Mouse (Mus musculus) midbrain, embryonic 15.5 days (tissue): Measurements from ENCODE around the gene 1110017D15Rik. TPM values are rescaled to one million over a fixed set of nuclear protein-coding genes. Genes with fewer than 3 reads are reported as not detected.
A peak's percentile ranks its signal among the peaks of the same experiment; 100 is the strongest.

Source experiments
- ATAC-seq: fragments of 200-750 bp; cut with Nextera tagmentation; replicated peaks from 2 replicates; pipeline ENCODE4 v1.8.0; 2017; ENCODE audit warnings: moderate TSS enrichment
- H3K27ac ChIP-seq: fragments of 300-500 bp; sonication (generic); 2 replicates; pipeline ENCODE4 v1.5.1; 2015; ENCODE audit warnings: mild to moderate bottlenecking, inconsistent platforms
- H3K27me3 ChIP-seq: fragments of 300-500 bp; sonication (generic); replicated peaks from 2 replicates; pipeline ENCODE4 v1.6.1; 2015; ENCODE audit warnings: inconsistent platforms
- H3K36me3 ChIP-seq: fragments of 300-500 bp; sonication (generic); replicated peaks from 2 replicates; pipeline ENCODE4 v1.6.1; 2015; ENCODE audit warnings: inconsistent platforms
- H3K4me1 ChIP-seq: fragments of 300-500 bp; sonication (generic); 2 replicates; pipeline ENCODE4 v1.6.1; 2015; ENCODE audit warnings: inconsistent platforms
- H3K4me2 ChIP-seq: fragments of 300-500 bp; sonication (generic); 2 replicates; pipeline ENCODE4 v1.6.1; 2015; ENCODE audit warnings: inconsistent platforms, mild to moderate bottlenecking, moderate library complexity
- H3K4me3 ChIP-seq: fragments of 300-500 bp; sonication (generic); 2 replicates; pipeline ENCODE4 v1.5.1; 2015; ENCODE audit warnings: mild to moderate bottlenecking, inconsistent platforms
- H3K9ac ChIP-seq: fragments of 300-500 bp; sonication (generic); 2 replicates; pipeline ENCODE4 v1.6.1; 2015; ENCODE audit warnings: mild to moderate bottlenecking, inconsistent platforms
- H3K9me3 ChIP-seq: fragments of 300-500 bp; sonication (generic); 2 replicates; pipeline ENCODE4 v1.6.1; 2016; ENCODE audit warnings: inconsistent platforms
- WGBS: fragments of 180-500 bp; shearing (Covaris S2); methylation state at CpG from one replicate; pipeline ENCODE4 v1.1.7; 2015; ENCODE audit warnings: mixed read lengths; 5-methylcytosine and 5-hydroxymethylcytosine counted together
- polyA plus RNA-seq: library from polyadenylated mRNA; unstranded; fragments of >200 nt; fragmentation: Nextera tagmentation; extraction: Ambion mirVana; gene quantifications from 2 replicates; pipeline ENCODE4 v1.2.1, GENCODE M21; 2015

The 1110017D15Rik gene
- polyA plus RNA-seq, 1 experiment from 2014 or later = 15.5 TPM

- Histone ChIP-seq H3K4me1 (peaks cover 28% of the 10 kb centered on the region), H3K4me3 (peak overlapping the region; percentile 50), H3K36me3 (no peaks in the 10 kb centered on the region), H3K27me3 (0 out of 2 replicates have a peak, but pooled peaks cover 6% of the 10 kb centered on the region), H3K4me2 (peak overlapping the region; percentile 87), H3K9ac (peak overlapping the region; percentile 72), H3K27ac (peak overlapping the region; percentile 75), H3K9me3 (no peaks in the 10 kb centered on the region)
- peak; percentile 38 for ATAC-seq
- 3% methylated on average over 22 of the region's 22 CpGs for WGBS
Observed at GRCm38 (mm10) chr4:41507326-41507924, 9.7 kb downstream of the 1110017D15Rik start.

GRCm38 (mm10) chr4:41506906-41507305 is 10.2 kb downstream of the 1110017D15Rik start:
- H3K4me2 ChIP-seq = peak overlapping the region; percentile 87
- H3K9me3 ChIP-seq = no peaks in the 10 kb centered on the region
- H3K4me3 ChIP-seq = peak overlapping the region; percentile 50
- H3K4me1 ChIP-seq = peaks cover 33% of the 10 kb centered on the region
- 0% methylated on average over 29 of the region's 29 CpGs for WGBS
- H3K27ac ChIP-seq = peak overlapping the region; percentile 75
- no peaks in the 10 kb centered on the region for H3K36me3 ChIP-seq
- H3K9ac ChIP-seq = peak overlapping the region; percentile 72
- ATAC-seq = peak; percentile 75
- 0 out of 2 replicates have a peak, but pooled peaks cover 10% of the 10 kb centered on the region for H3K27me3 ChIP-seq

GRCm38 (mm10) chr4:41506156-41506555 is 11.0 kb downstream of the 1110017D15Rik start:
- Histone ChIP-seq H3K27me3 (peaks cover 14% of the 10 kb centered on the region; the same call in 1 of the 2 replicates), H3K27ac (peak overlapping the region; percentile 75; the same call in 1 of the 2 replicates), H3K4me1 (peaks cover 33% of the 10 kb centered on the region), H3K9ac (no peak overlapping the region), H3K4me2 (peak overlapping the region; percentile 87), H3K4me3 (no peak overlapping the region), H3K9me3 (no peaks in the 10 kb centered on the region), H3K36me3 (no peaks in the 10 kb centered on the region)
- 7% methylated on average over 13 of the region's 13 CpGs for WGBS
- ATAC-seq = no peak

- 57% methylated on average over 11 of the region's 11 CpGs for WGBS
- no peak overlapping the region for H3K27ac ChIP-seq
- no peak overlapping the region for H3K9ac ChIP-seq
- H3K4me3 ChIP-seq = no peak overlapping the region
- no peak for ATAC-seq
- H3K4me2 ChIP-seq = no peak overlapping the region
- no peaks in the 10 kb centered on the region for H3K9me3 ChIP-seq
- peaks cover 33% of the 10 kb centered on the region for H3K4me1 ChIP-seq
- no peaks in the 10 kb centered on the region for H3K36me3 ChIP-seq
- H3K27me3 ChIP-seq = peaks cover 24% of the 10 kb centered on the region
Observed at GRCm38 (mm10) chr4:41505131-41505551, 12.0 kb downstream of the 1110017D15Rik start.

- H3K27me3 ChIP-seq = peaks cover 32% of the 10 kb centered on the region
- ATAC-seq = no peak
- H3K4me1 ChIP-seq = peaks cover 33% of the 10 kb centered on the region
- 78% methylated on average over 5 of the region's 5 CpGs for WGBS
- no peak overlapping the region for H3K9ac ChIP-seq
- no peak overlapping the region for H3K4me3 ChIP-seq
- H3K9me3 ChIP-seq = no peaks in the 10 kb centered on the region
- no peak overlapping the region for H3K27ac ChIP-seq
- H3K36me3 ChIP-seq = no peaks in the 10 kb centered on the region
- no peak overlapping the region for H3K4me2 ChIP-seq
Observed at GRCm38 (mm10) chr4:41504325-41504724, 12.8 kb downstream of the 1110017D15Rik start.

- Histone ChIP-seq H3K4me2 (peak within 1 kb of the TSS; percentile 51), H3K36me3 (no peaks in the 10 kb centered on the region), H3K27ac (no peak within 1 kb of the TSS), H3K27me3 (peaks cover 40% of the 10 kb centered on the region), H3K9ac (0 out of 2 replicates have a peak within 1 kb of the TSS, but pooled peaks have one; percentile 9), H3K9me3 (no peaks in the 10 kb centered on the region), H3K4me1 (peaks cover 45% of the 10 kb centered on the region), H3K4me3 (peak within 1 kb of the TSS; percentile 34)
- 2% methylated on average over 18 of the region's 18 CpGs for WGBS
- peak; percentile 86 for ATAC-seq
Observed at GRCm38 (mm10) chr4:41502986-41503412, 14.1 kb downstream of the 1110017D15Rik start, which contains the start of gene AI464131. Gene AI464131 (minus strand): TSS chr4:41503076.

- H3K4me1 ChIP-seq = peaks cover 45% of the 10 kb centered on the region
- ATAC-seq = peak; percentile 25
- 10% methylated on average over 20 of the region's 20 CpGs for WGBS
- no peak overlapping the region for H3K27ac ChIP-seq
- 0 out of 2 replicates have a peak overlapping the region, but pooled peaks have one; percentile 9 for H3K9ac ChIP-seq
- no peaks in the 10 kb centered on the region for H3K36me3 ChIP-seq
- H3K4me2 ChIP-seq = peak overlapping the region; percentile 51
- peak overlapping the region; percentile 34 for H3K4me3 ChIP-seq
- peaks cover 46% of the 10 kb centered on the region for H3K27me3 ChIP-seq
- no peaks in the 10 kb centered on the region for H3K9me3 ChIP-seq
Observed at GRCm38 (mm10) chr4:41502171-41502940, 14.8 kb downstream of the 1110017D15Rik start.

GRCm38 (mm10) chr4:41500787-41501186 is 16.3 kb downstream of the 1110017D15Rik start:
- no peak overlapping the region for H3K9ac ChIP-seq
- peaks cover 57% of the 10 kb centered on the region for H3K27me3 ChIP-seq
- no peak overlapping the region for H3K4me2 ChIP-seq
- H3K4me1 ChIP-seq = peaks cover 34% of the 10 kb centered on the region
- H3K9me3 ChIP-seq = no peaks in the 10 kb centered on the region
- WGBS = 85% methylated on average over 4 of the region's 4 CpGs
- ATAC-seq = no peak
- no peak overlapping the region for H3K27ac ChIP-seq
- no peak overlapping the region for H3K4me3 ChIP-seq
- no peaks in the 10 kb centered on the region for H3K36me3 ChIP-seq

- peak overlapping the region; percentile 53 for H3K4me2 ChIP-seq
- no peak overlapping the region for H3K9ac ChIP-seq
- ATAC-seq = no peak
- no peak overlapping the region for H3K4me3 ChIP-seq
- no peak overlapping the region for H3K27ac ChIP-seq
- no peaks in the 10 kb centered on the region for H3K36me3 ChIP-seq
- H3K27me3 ChIP-seq = peaks cover 57% of the 10 kb centered on the region
- H3K4me1 ChIP-seq = peaks cover 34% of the 10 kb centered on the region
- WGBS = 62% methylated on average over 8 of the region's 8 CpGs
- no peaks in the 10 kb centered on the region for H3K9me3 ChIP-seq
Observed at GRCm38 (mm10) chr4:41499619-41500018, 17.5 kb downstream of the 1110017D15Rik start.

- ATAC-seq = no peak
- Histone ChIP-seq H3K27ac (no peak overlapping the region), H3K4me2 (peak overlapping the region; percentile 53), H3K4me3 (peak overlapping the region; percentile 31), H3K9ac (peak overlapping the region; percentile 7; the same call in 1 of the 2 replicates), H3K36me3 (no peaks in the 10 kb centered on the region), H3K27me3 (peaks cover 57% of the 10 kb centered on the region), H3K4me1 (peaks cover 34% of the 10 kb centered on the region), H3K9me3 (no peaks in the 10 kb centered on the region)
- WGBS = 7% methylated on average over 43 of the region's 43 CpGs
Observed at GRCm38 (mm10) chr4:41498921-41499391, 18.2 kb downstream of the 1110017D15Rik start.

- H3K9me3 ChIP-seq = no peaks in the 10 kb centered on the region
- WGBS = 15% methylated on average over 72 of the region's 72 CpGs
- peak overlapping the region; percentile 53 for H3K4me2 ChIP-seq
- H3K4me3 ChIP-seq = peak overlapping the region; percentile 31
- 0 out of 2 replicates have a peak, but pooled peaks have one; percentile 7 for ATAC-seq
- peaks cover 57% of the 10 kb centered on the region for H3K27me3 ChIP-seq
- H3K9ac ChIP-seq = peak overlapping the region; percentile 13; the same call in 1 of the 2 replicates
- peaks cover 34% of the 10 kb centered on the region for H3K4me1 ChIP-seq
- H3K27ac ChIP-seq = no peak overlapping the region
- no peaks in the 10 kb centered on the region for H3K36me3 ChIP-seq
Observed at GRCm38 (mm10) chr4:41497995-41498845, 18.9 kb downstream of the 1110017D15Rik start.
